Mouse (Mus musculus): ENCODE results near the gene Pogk. TPM values are rescaled to one million over a fixed set of nuclear protein-coding genes. Genes with fewer than 3 reads are reported as not detected.

The Pogk gene
- polyA plus RNA-seq, 1 experiment, result 2.7 TPM

GRCm38 (mm10) chr1:166409177-166409700 lies 424 bp downstream of the Pogk start:
- no peaks in the 10 kb centered on the region for H3K36me3 ChIP-seq (ENCODE audit: control insufficient read depth, insufficient read depth, low read length)
- H3K27me3 ChIP-seq (ENCODE audit: control insufficient read depth, insufficient read depth, low read length), result no peaks in the 10 kb centered on the region
- peaks cover 3% of the 10 kb centered on the region; the same call in 1 of the 2 replicates for H3K4me1 ChIP-seq (ENCODE audit: control insufficient read depth, insufficient read depth, insufficient read length)
- no peak overlapping the region for H3K27ac ChIP-seq (ENCODE audit: insufficient read depth, low read length)
- DNase-seq (ENCODE audit: low read depth in 1 of 2, low spot score in 2 of 2), result peak in 1 of 2 experiments; percentile 22
- TF ChIP-seq POLR2A (IDR thresholded peaks at IDR 0.05; ENCODE audit: low read depth, low read length) (no peak), CTCF (IDR thresholded peaks at IDR 0.05; ENCODE audit: extremely low read depth, insufficient read depth, insufficient read length, insufficient replicate concordance) (no peak)
- 2% methylated on average over 41 of the region's 45 CpGs for WGBS
- peak overlapping the region; percentile 76 for H3K4me3 ChIP-seq (ENCODE audit: extremely low read depth, insufficient read depth, insufficient read length)

GRCm38 (mm10) chr1:166403846-166404245 lies 5.8 kb downstream of the Pogk start:
- H3K36me3 ChIP-seq (ENCODE audit: control insufficient read depth, insufficient read depth, low read length), result peaks cover 1% of the 10 kb centered on the region; the same call in 1 of the 2 replicates
- no peak overlapping the region for H3K27ac ChIP-seq (ENCODE audit: insufficient read depth, low read length)
- H3K4me3 ChIP-seq (ENCODE audit: extremely low read depth, insufficient read depth, insufficient read length), result no peak overlapping the region
- 89% methylated on average over 3 of the region's 3 CpGs for WGBS
- no peaks in the 10 kb centered on the region for H3K27me3 ChIP-seq (ENCODE audit: control insufficient read depth, insufficient read depth, low read length)
- no peak for TF ChIP-seq POLR2A (IDR thresholded peaks at IDR 0.05; ENCODE audit: low read depth, low read length)
- no peak for TF ChIP-seq CTCF (IDR thresholded peaks at IDR 0.05; ENCODE audit: extremely low read depth, insufficient read depth, insufficient read length, insufficient replicate concordance)
- DNase-seq (ENCODE audit: low read depth in 1 of 2, low spot score in 2 of 2), result no peak
- H3K4me1 ChIP-seq (ENCODE audit: control insufficient read depth, insufficient read depth, insufficient read length), result no peaks in the 10 kb centered on the region

GRCm38 (mm10) chr1:166402003-166402402 lies 7.7 kb downstream of the Pogk start:
- peaks cover 7% of the 10 kb centered on the region; the same call in 1 of the 2 replicates for H3K36me3 ChIP-seq (ENCODE audit: control insufficient read depth, insufficient read depth, low read length)

GRCm38 (mm10) chr1:166401455-166401854 lies 8.2 kb downstream of the Pogk start:
- Histone ChIP-seq H3K27ac (ENCODE audit: insufficient read depth, low read length) (no peak overlapping the region), H3K36me3 (ENCODE audit: control insufficient read depth, insufficient read depth, low read length) (peaks cover 7% of the 10 kb centered on the region; the same call in 1 of the 2 replicates), H3K4me3 (ENCODE audit: extremely low read depth, insufficient read depth, insufficient read length) (no peak overlapping the region), H3K4me1 (ENCODE audit: control insufficient read depth, insufficient read depth, insufficient read length) (no peaks in the 10 kb centered on the region), H3K27me3 (ENCODE audit: control insufficient read depth, insufficient read depth, low read length) (no peaks in the 10 kb centered on the region)
- no peak for DNase-seq (ENCODE audit: low read depth in 1 of 2, low spot score in 2 of 2)
- TF ChIP-seq POLR2A (IDR thresholded peaks at IDR 0.05; ENCODE audit: low read depth, low read length), result no peak
- TF ChIP-seq CTCF (IDR thresholded peaks at IDR 0.05; ENCODE audit: extremely low read depth, insufficient read depth, insufficient read length, insufficient replicate concordance), result no peak

More at GRCm38 (mm10) chr1:166402003-166402402, 7.7 kb downstream of the Pogk start:
- H3K27ac ChIP-seq (ENCODE audit: insufficient read depth, low read length), result no peak overlapping the region
- WGBS, result 96% methylated on average over 4 of the region's 4 CpGs
- DNase-seq (ENCODE audit: low read depth in 1 of 2, low spot score in 2 of 2), result no peak
- no peaks in the 10 kb centered on the region for H3K27me3 ChIP-seq (ENCODE audit: control insufficient read depth, insufficient read depth, low read length)
- no peak overlapping the region for H3K4me3 ChIP-seq (ENCODE audit: extremely low read depth, insufficient read depth, insufficient read length)
- no peak for TF ChIP-seq POLR2A (IDR thresholded peaks at IDR 0.05; ENCODE audit: low read depth, low read length)
- no peak for TF ChIP-seq CTCF (IDR thresholded peaks at IDR 0.05; ENCODE audit: extremely low read depth, insufficient read depth, insufficient read length, insufficient replicate concordance)
- H3K4me1 ChIP-seq (ENCODE audit: control insufficient read depth, insufficient read depth, insufficient read length), result no peaks in the 10 kb centered on the region

GRCm38 (mm10) chr1:166396381-166396780 lies 13.3 kb downstream of the Pogk start:
- H3K36me3 ChIP-seq (ENCODE audit: control insufficient read depth, insufficient read depth, low read length), result peaks cover 18% of the 10 kb centered on the region
- H3K4me1 ChIP-seq (ENCODE audit: control insufficient read depth, insufficient read depth, insufficient read length), result no peaks in the 10 kb centered on the region
- no peak for DNase-seq (ENCODE audit: low read depth in 1 of 2, low spot score in 2 of 2)
- H3K4me3 ChIP-seq (ENCODE audit: extremely low read depth, insufficient read depth, insufficient read length), result no peak overlapping the region
- TF ChIP-seq POLR2A (IDR thresholded peaks at IDR 0.05; ENCODE audit: low read depth, low read length) (no peak), CTCF (IDR thresholded peaks at IDR 0.05; ENCODE audit: extremely low read depth, insufficient read depth, insufficient read length, insufficient replicate concordance) (no peak)
- H3K27me3 ChIP-seq (ENCODE audit: control insufficient read depth, insufficient read depth, low read length), result no peaks in the 10 kb centered on the region
- 91% methylated on average over 6 of the region's 6 CpGs for WGBS
- H3K27ac ChIP-seq (ENCODE audit: insufficient read depth, low read length), result no peak overlapping the region

- no peak overlapping the region for H3K4me3 ChIP-seq (ENCODE audit: extremely low read depth, insufficient read depth, insufficient read length)
- H3K36me3 ChIP-seq (ENCODE audit: control insufficient read depth, insufficient read depth, low read length), result peaks cover 23% of the 10 kb centered on the region
- H3K27ac ChIP-seq (ENCODE audit: insufficient read depth, low read length), result no peak overlapping the region
- no peaks in the 10 kb centered on the region for H3K4me1 ChIP-seq (ENCODE audit: control insufficient read depth, insufficient read depth, insufficient read length)
- WGBS, result 90% methylated on average over 5 of the region's 5 CpGs
- H3K27me3 ChIP-seq (ENCODE audit: control insufficient read depth, insufficient read depth, low read length), result no peaks in the 10 kb centered on the region
- TF ChIP-seq POLR2A (IDR thresholded peaks at IDR 0.05; ENCODE audit: low read depth, low read length) (no peak), CTCF (IDR thresholded peaks at IDR 0.05; ENCODE audit: extremely low read depth, insufficient read depth, insufficient read length, insufficient replicate concordance) (no peak)
- DNase-seq (ENCODE audit: low read depth in 1 of 2, low spot score in 2 of 2), result no peak
Observed at GRCm38 (mm10) chr1:166395661-166396060, 14.0 kb downstream of the Pogk start.

- no peak for DNase-seq (ENCODE audit: low read depth in 1 of 2, low spot score in 2 of 2)
- Histone ChIP-seq H3K27ac (ENCODE audit: insufficient read depth, low read length) (no peak overlapping the region), H3K36me3 (ENCODE audit: control insufficient read depth, insufficient read depth, low read length) (peaks cover 26% of the 10 kb centered on the region), H3K4me3 (ENCODE audit: extremely low read depth, insufficient read depth, insufficient read length) (no peak overlapping the region), H3K27me3 (ENCODE audit: control insufficient read depth, insufficient read depth, low read length) (no peaks in the 10 kb centered on the region), H3K4me1 (ENCODE audit: control insufficient read depth, insufficient read depth, insufficient read length) (no peaks in the 10 kb centered on the region)
- no peak for TF ChIP-seq POLR2A (IDR thresholded peaks at IDR 0.05; ENCODE audit: low read depth, low read length)
- WGBS, result 83% methylated on average over 4 of the region's 4 CpGs
Observed at GRCm38 (mm10) chr1:166394770-166395169, 14.9 kb downstream of the Pogk start.

Measured in spleen, adult 2 months (tissue).